Mouse (Mus musculus): ENCODE measurements around the gene Vrk2.

Vrk2 gene

GRCm38 (mm10) chr11:26437818-26438217 is 156.0 kb downstream of the Vrk2 start:
- ATAC-seq (ENCODE audit: insufficient number of reproducible peaks, low FRiP score, low TSS enrichment) = peak; percentile 84

GRCm38 (mm10) chr11:26434229-26434628 is 159.6 kb downstream of the Vrk2 start:
- ATAC-seq (ENCODE audit: insufficient number of reproducible peaks, low FRiP score, low TSS enrichment) = peak; percentile 80

DNA sequence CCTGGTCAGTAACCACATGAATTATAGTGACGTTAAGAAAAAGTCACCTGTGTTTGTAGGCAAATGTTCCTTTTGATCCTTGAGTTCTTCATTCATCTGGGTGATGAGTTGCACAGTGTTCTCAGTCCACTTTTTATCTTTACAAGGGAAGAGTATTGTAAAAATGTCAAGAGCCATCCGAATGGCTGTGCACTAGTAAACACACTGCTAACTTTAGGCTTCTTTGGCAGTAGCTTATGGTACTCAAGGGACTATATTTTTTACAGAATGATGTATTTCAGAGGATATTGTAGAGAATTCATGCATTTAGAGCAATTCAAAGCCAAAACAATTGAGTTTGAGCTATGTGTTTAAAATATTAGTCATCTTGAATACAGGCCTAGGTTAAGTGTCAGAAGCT is 172.3 kb downstream of the Vrk2 start:
- ATAC-seq (ENCODE audit: insufficient number of reproducible peaks, low FRiP score, low TSS enrichment) = no peak
